Mouse (Mus musculus) fat pad, adult 2 months (tissue): ENCODE measurements around the gene Serpina3c.

Experiments used
- DNase-seq: peaks from one replicate; pipeline ENCODE4 v3.0.0-alpha.2; 2011; ENCODE audit warnings: low read depth, low spot score; ENCODE audit errors: extremely low read depth

Serpina3c gene

GRCm38 (mm10) chr12:104153656-104154055 lies at the start of gene Serpina3c:
Gene Serpina3c (minus strand): TSS chr12:104153870.
- no peak for DNase-seq

- no peak for DNase-seq
These were observed 37.2 kb upstream of the Serpina3c start for GRCm38 (mm10) chr12:104190852-104191251.

- DNase-seq: no peak
These were observed 35.6 kb upstream of the Serpina3c start for GRCm38 (mm10) chr12:104189246-104189645.

- peak; percentile 37 for DNase-seq
These were observed 32.4 kb upstream of the Serpina3c start for GRCm38 (mm10) chr12:104186041-104186581.

- no peak for DNase-seq
These were observed 31.4 kb upstream of the Serpina3c start for GRCm38 (mm10) chr12:104185046-104185445.

- no peak for DNase-seq
These were observed 25.3 kb upstream of the Serpina3c start for GRCm38 (mm10) chr12:104178987-104179386.

- no peak for DNase-seq
These were observed 24.9 kb upstream of the Serpina3c start for GRCm38 (mm10) chr12:104178577-104178976.

- no peak for DNase-seq
These were observed 22.0 kb upstream of the Serpina3c start for GRCm38 (mm10) chr12:104175636-104176035.

GRCm38 (mm10) chr12:104174747-104175146 lies 21.1 kb upstream of the Serpina3c start:
- DNase-seq: no peak

- DNase-seq: no peak
These were observed 527 bp downstream of the Serpina3c start for GRCm38 (mm10) chr12:104153041-104153645.

GRCm38 (mm10) chr12:104151989-104152388 lies 1.7 kb downstream of the Serpina3c start:
- no peak for DNase-seq

GRCm38 (mm10) chr12:104145571-104145970 lies 8.1 kb downstream of the Serpina3c start:
- DNase-seq: no peak

GRCm38 (mm10) chr12:104143286-104143685 lies 10.4 kb downstream of the Serpina3c start:
- DNase-seq: no peak

GRCm38 (mm10) chr12:104142427-104142826 lies 11.2 kb downstream of the Serpina3c start:
- no peak for DNase-seq

- no peak for DNase-seq
These were observed 12.2 kb downstream of the Serpina3c start for GRCm38 (mm10) chr12:104141506-104141905.

- no peak for DNase-seq
These were observed 13.0 kb downstream of the Serpina3c start for GRCm38 (mm10) chr12:104140543-104141103.

GRCm38 (mm10) chr12:104138216-104138615 lies 15.5 kb downstream of the Serpina3c start:
- DNase-seq: no peak

- DNase-seq: no peak
These were observed 22.6 kb downstream of the Serpina3c start for GRCm38 (mm10) chr12:104131041-104131440.

GRCm38 (mm10) chr12:104127696-104128095 lies 26.0 kb downstream of the Serpina3c start, which contains the start of gene Serpina3b:
Gene Serpina3b (plus strand): TSS chr12:104127996.
- DNase-seq: peak; percentile 30

- peak; percentile 30 for DNase-seq
These were observed 28.6 kb downstream of the Serpina3c start for GRCm38 (mm10) chr12:104125021-104125560.

- no peak for DNase-seq
These were observed 29.7 kb downstream of the Serpina3c start for GRCm38 (mm10) chr12:104123996-104124395.

- DNase-seq: no peak
These were observed 30.6 kb downstream of the Serpina3c start for GRCm38 (mm10) chr12:104123097-104123496.
